Mouse (Mus musculus) G1E-ER4 (cell line): Measurements from ENCODE around the gene Sox2. TPM values are rescaled to one million over a fixed set of nuclear protein-coding genes. Genes with fewer than 3 reads are reported as not detected.

Experiments
- GATA1 ChIP-seq: IDR thresholded peaks from one replicate; pipeline ENCODE4 v1.8.0; 2012; ENCODE audit warnings: low read length, inconsistent platforms
- polyA plus RNA-seq: library from polyadenylated mRNA; stranded (reverse); fragments of >175 nt; gene quantifications from 2 replicates; pipeline ENCODE4 v1.2.3, GENCODE M21; 2012

The Sox2 gene
- polyA plus RNA-seq, 1 experiment = not detected

- no peak for TF ChIP-seq GATA1
Observed at GRCm38 (mm10) chr3:34662712-34663655, 12.8 kb downstream of the Sox2 start.

GRCm38 (mm10) chr3:34663701-34664635, 13.8 kb downstream of the Sox2 start:
- TF ChIP-seq GATA1 = no peak

GRCm38 (mm10) chr3:34664636-34665531, 14.7 kb downstream of the Sox2 start:
- no peak for TF ChIP-seq GATA1

GRCm38 (mm10) chr3:34665751-34666665, 15.8 kb downstream of the Sox2 start:
- TF ChIP-seq GATA1 = no peak

GRCm38 (mm10) chr3:34667180-34667579, 17.0 kb downstream of the Sox2 start:
- no peak for TF ChIP-seq GATA1

- no peak for TF ChIP-seq GATA1
Observed at GRCm38 (mm10) chr3:34667881-34668817, 17.9 kb downstream of the Sox2 start.

GRCm38 (mm10) chr3:34671024-34671660, 20.9 kb downstream of the Sox2 start:
- no peak for TF ChIP-seq GATA1

- no peak for TF ChIP-seq GATA1
Observed at GRCm38 (mm10) chr3:34678840-34679239, 28.6 kb downstream of the Sox2 start.

- no peak for TF ChIP-seq GATA1
Observed at GRCm38 (mm10) chr3:34679439-34679838, 29.2 kb downstream of the Sox2 start.

GRCm38 (mm10) chr3:34679921-34680320, 29.7 kb downstream of the Sox2 start:
- TF ChIP-seq GATA1 = no peak

GRCm38 (mm10) chr3:34688072-34688471, 37.9 kb downstream of the Sox2 start:
- no peak for TF ChIP-seq GATA1

- TF ChIP-seq GATA1 = no peak
Observed at GRCm38 (mm10) chr3:34691703-34692393, 41.6 kb downstream of the Sox2 start.
